Comparison of ENCODE assay signal across 30 mouse cellular contexts in the genomic region with DNA sequence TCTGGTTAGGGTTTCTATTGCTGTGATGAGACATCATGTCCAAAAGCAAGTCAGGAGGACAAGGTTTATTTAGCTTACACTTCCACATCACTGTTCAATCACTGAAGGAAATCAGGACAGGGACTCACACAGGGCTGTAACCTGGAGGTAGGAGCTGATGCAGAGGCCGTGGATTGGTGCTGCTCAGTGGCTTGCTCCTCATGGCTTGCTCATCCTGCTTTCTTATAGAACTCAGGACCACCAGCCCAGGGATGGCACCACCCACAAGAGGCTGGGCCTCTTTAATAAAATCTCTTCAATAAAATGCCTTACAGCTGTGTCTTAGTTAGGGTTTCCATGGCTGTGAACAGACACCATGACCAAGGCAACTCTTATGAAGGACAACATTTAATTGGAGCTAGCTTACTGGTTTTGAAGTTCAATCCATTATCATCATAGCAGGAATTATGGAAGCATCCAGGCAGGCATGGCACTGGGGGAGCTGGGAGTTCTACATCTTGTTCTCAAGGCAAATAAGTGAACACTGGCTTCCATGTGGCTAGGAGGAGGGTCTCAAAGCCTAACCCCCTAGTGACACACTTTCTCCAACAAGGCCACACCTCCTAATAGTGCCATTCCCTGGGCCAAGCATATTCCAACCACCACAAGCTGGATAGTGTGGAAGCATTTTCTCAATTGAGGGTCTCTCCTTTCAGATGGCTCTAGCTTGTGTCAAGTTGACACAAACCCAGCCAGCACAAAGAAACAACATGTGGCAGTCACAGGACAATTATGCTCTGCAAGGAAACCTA.
"Had no signal": no experiment of that assay in that cellular context is flagged by ENCODE, and none has a peak within 500 bp of the region (broad histone marks: within the 10 kb centered on the region; RNA-seq: fewer than 3 reads in every experiment).

No protein-coding gene starts in this region.

- H3K27me3 ChIP-seq: limb, embryonic 12.5 days; limb, embryonic 13.5 days; limb, embryonic 15.5 days; liver, embryonic 12.5 days; liver, embryonic 13.5 days; liver, embryonic 15.5 days; lung, embryonic 15.5 days; midbrain, embryonic 12.5 days; midbrain, embryonic 13.5 days; midbrain, embryonic 15.5 days; neural tube, embryonic 12.5 days had no signal

- H3K9ac ChIP-seq: limb, embryonic 12.5 days; limb, embryonic 13.5 days; limb, embryonic 15.5 days; liver, embryonic 12.5 days; liver, embryonic 13.5 days; liver, embryonic 14.5 days; liver, embryonic 15.5 days; liver, postnatal 0 days; lung, embryonic 14.5 days; lung, embryonic 15.5 days; midbrain, embryonic 12.5 days; midbrain, embryonic 13.5 days; midbrain, embryonic 15.5 days; neural tube, embryonic 12.5 days had no signal

- H3K4me3 ChIP-seq: limb, embryonic 10.5 days; limb, embryonic 12.5 days; limb, embryonic 13.5 days; limb, embryonic 15.5 days; liver, embryonic 12.5 days; liver, embryonic 13.5 days; liver, embryonic 15.5 days; lung, embryonic 15.5 days; megakaryocyte, embryonic 14.5 days; midbrain, embryonic 10.5 days; midbrain, embryonic 12.5 days; midbrain, embryonic 13.5 days; midbrain, embryonic 15.5 days; myocyte; neural tube, embryonic 12.5 days had no signal

- H3K4me2 ChIP-seq: limb, embryonic 12.5 days; limb, embryonic 13.5 days; limb, embryonic 15.5 days; liver, embryonic 11.5 days; liver, embryonic 12.5 days; liver, embryonic 13.5 days; liver, embryonic 15.5 days; lung, embryonic 14.5 days; lung, embryonic 15.5 days; midbrain, embryonic 11.5 days; midbrain, embryonic 12.5 days; midbrain, embryonic 13.5 days; midbrain, embryonic 15.5 days; neural tube, embryonic 12.5 days had no signal

- H3K9me3 ChIP-seq: limb, embryonic 10.5 days; limb, embryonic 12.5 days; limb, embryonic 13.5 days; limb, embryonic 15.5 days; liver, embryonic 12.5 days; liver, embryonic 13.5 days; liver, embryonic 15.5 days; lung, embryonic 15.5 days; midbrain, embryonic 10.5 days; midbrain, embryonic 12.5 days; midbrain, embryonic 13.5 days; midbrain, embryonic 15.5 days; neural tube, embryonic 12.5 days had no signal

- H3K4me1 ChIP-seq: liver, embryonic 12.5 days; liver, embryonic 13.5 days; liver, embryonic 15.5 days; lung, embryonic 15.5 days; megakaryocyte, embryonic 14.5 days; midbrain, embryonic 10.5 days; midbrain, embryonic 12.5 days; midbrain, embryonic 13.5 days; midbrain, embryonic 15.5 days; neural tube, embryonic 12.5 days had no signal

- H3K36me3 ChIP-seq: limb, embryonic 10.5 days; limb, embryonic 12.5 days; limb, embryonic 13.5 days; limb, embryonic 15.5 days; liver, embryonic 12.5 days; liver, embryonic 13.5 days; liver, embryonic 15.5 days; lung, embryonic 15.5 days; midbrain, embryonic 10.5 days; midbrain, embryonic 12.5 days; midbrain, embryonic 13.5 days; midbrain, embryonic 15.5 days; neural tube, embryonic 12.5 days had no signal

- H3K27ac ChIP-seq: limb, embryonic 12.5 days; limb, embryonic 13.5 days; liver, embryonic 12.5 days; liver, embryonic 13.5 days; liver, embryonic 14.5 days; liver, embryonic 15.5 days; lung, embryonic 15.5 days; macrophage; midbrain, embryonic 10.5 days; midbrain, embryonic 12.5 days; midbrain, embryonic 13.5 days; midbrain, embryonic 15.5 days; neural tube, embryonic 12.5 days had no signal

- ATAC-seq: liver, embryonic 12.5 days; midbrain, embryonic 13.5 days; midbrain, embryonic 15.5 days; midbrain, embryonic 16.5 days had no signal

- DNase-seq: left cerebral cortex, postnatal 4 days; liver; liver, embryonic 13.5 days; lung, adult 18-20 months; lung, adult 2 months; lung, embryonic 14.5 days; lung, postnatal 10 days; lung, postnatal 14 days; lung, postnatal 4 days; midbrain, embryonic 14.5 days had no signal
